Mouse (Mus musculus) bone marrow macrophage, adult 2 months (primary cell): Measurements from ENCODE around the gene Dclk1.

Source experiments
- CTCF ChIP-seq: IDR thresholded peaks from 2 replicates; pipeline ENCODE4 v1.5.1; 2012; ENCODE audit warnings: low read depth, mild to moderate bottlenecking, low read length, moderate library complexity
- POLR2A ChIP-seq: IDR thresholded peaks from 2 replicates; pipeline ENCODE4 v1.6.1; 2012; ENCODE audit warnings: mild to moderate bottlenecking, low read depth, low read length, borderline replicate concordance

GRCm38 (mm10) chr3:55541799-55542198 lies 299.6 kb downstream of the Dclk1 start:
- no peak for TF ChIP-seq CTCF
- TF ChIP-seq POLR2A, result no peak
